Mouse (Mus musculus): ENCODE data around the gene Cd164. TPM values are rescaled to one million over a fixed set of nuclear protein-coding genes. Genes with fewer than 3 reads are reported as not detected.

Gene Cd164
- total RNA-seq, 4 experiments from 2014 or later = 70.1 to 77.8 (median 73.1) TPM

DNA sequence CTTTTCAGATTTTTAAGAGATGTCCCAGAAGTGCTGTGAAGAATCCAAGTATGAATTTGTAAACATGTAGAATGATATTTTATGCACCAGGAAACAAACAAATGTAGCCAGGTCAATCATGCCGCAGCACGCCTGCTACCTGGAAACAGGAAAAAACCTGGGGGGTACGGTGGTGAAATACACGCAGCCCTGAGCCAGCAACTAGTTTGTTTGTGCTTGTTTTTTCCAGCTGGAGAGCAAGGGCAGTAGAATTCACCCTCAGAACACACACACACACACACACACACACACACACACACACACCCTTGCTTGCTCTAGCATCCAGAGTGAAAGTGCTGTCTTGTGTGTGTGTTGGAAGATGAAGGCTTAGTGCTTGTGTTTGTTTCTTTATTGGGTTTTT is 28.1 kb upstream of the Cd164 start:
- DNase-seq (ENCODE audit: low spot score in 2 of 2) = no peak

DNA sequence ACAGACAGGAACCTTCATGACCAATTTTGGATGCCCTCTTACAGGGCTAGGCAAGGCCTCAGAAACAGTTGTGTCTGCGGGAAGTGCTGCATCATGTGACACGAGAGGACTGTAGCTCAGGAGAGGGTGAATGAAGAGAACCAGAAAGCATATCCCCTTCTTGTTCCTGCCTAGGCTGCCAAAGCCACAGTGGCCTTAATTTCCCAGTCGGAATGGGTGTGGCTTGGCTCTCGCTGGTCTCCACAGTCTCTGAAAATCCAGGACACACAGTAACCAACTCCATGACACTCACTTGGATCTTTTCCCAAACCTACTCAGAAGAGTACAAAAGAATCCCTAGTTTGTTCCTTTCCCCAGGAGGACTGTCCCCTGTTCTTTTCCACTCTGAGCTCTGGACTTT is 18.3 kb upstream of the Cd164 start:
- DNase-seq (ENCODE audit: low spot score in 2 of 2) = peak; percentile 25 to 51

DNA sequence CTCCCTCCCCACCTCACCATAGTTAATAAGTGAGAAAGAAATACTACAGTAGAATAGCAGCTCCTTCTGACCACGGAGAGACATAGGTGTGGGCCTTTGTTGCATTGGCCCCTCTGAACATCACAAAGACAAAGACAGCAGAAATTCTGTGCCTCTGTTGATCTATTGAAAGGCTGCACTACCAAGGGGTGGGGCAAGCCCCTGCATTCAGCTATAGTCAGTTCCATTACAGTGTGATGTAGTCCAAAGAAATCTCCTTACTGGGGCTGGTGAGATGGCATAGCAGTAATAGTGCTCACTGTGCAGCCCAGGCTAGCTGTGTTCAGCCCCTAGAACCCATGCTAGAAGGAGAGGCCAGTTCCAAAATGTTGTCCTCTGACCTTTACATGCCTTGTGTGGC is 14.2 kb upstream of the Cd164 start:
- no peak for DNase-seq (ENCODE audit: low spot score in 2 of 2)

DNA sequence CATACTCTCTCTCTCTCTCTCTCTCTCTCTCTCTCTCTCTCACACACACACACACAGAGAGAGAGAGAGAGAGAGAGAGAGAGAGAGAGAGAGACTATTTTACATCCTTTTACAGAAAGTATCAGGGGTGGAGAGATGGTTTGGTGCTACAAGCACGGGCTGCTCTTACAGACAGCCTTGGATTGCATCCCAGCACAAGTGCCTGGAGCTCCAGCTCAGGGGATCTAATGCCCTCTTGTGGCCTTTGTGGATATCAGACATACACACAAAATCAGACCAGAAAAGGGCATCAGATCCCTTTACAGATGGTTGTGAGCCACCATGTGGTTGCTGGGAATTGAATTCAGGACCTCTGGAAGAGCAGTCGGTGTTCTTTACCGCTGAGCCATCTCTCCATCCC is 13.8 kb upstream of the Cd164 start:
- DNase-seq (ENCODE audit: low spot score in 2 of 2) = peak; percentile 57 to 69

DNA sequence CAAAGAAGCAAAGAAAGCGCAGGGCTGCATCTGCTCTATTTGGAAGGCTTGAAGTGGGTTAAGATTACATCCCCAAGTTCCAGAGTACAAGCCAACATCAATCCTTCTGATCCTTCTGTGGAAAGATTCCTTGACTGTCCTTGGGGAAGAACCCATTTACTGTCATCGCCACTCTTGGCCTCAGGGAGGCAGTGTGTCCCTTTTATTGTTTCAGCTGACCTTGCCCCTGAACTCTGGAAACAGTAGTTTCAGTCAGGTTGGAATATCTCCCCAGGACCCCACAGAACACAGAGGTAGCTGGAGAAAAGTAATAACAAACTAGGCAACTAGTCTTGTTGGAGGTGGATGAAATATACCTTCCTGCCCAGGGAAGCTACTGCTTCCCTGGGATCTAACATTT is 10.1 kb upstream of the Cd164 start:
- no peak for DNase-seq (ENCODE audit: low spot score in 2 of 2)

DNA sequence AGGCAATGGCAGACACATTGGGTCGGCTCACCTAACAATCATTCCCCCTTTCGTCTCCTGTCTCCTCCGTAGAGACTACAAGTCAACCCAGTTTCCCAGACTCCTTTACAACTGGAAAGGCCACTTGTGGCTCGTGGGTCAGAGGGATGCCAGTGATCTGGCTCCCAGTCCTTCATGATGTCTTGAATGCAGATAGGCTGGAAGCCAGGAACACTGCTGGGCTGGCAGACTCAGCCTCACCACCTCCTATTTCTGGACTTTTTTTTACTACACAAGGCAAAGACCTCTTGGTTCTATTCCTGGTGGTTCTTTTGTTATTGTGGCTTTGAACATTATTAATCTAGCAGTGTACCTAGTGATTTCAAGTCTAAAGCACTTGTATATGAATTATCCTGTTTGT is 4.9 kb upstream of the Cd164 start:
- no peak for DNase-seq (ENCODE audit: low spot score in 2 of 2)

DNA sequence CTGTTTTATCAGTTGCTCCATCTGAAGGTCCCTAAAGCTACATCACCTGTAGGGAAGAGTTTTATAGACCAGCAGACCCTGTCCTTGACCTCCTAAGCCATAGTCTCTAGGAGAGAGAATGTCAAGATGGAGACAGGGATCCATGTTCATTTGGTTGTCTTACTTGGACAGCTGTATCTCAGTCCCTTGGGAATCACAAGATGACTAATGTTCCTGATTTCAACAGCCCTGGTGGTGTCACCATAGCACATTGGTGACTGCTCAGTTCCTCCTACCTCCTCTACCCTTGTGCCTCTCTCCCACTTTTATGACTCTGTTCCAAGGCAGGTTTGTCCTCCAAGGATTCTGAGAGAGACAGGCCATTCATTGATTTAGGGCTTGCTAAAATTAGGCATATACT is 4.3 kb upstream of the Cd164 start:
- DNase-seq (ENCODE audit: low spot score in 2 of 2) = no peak

DNA sequence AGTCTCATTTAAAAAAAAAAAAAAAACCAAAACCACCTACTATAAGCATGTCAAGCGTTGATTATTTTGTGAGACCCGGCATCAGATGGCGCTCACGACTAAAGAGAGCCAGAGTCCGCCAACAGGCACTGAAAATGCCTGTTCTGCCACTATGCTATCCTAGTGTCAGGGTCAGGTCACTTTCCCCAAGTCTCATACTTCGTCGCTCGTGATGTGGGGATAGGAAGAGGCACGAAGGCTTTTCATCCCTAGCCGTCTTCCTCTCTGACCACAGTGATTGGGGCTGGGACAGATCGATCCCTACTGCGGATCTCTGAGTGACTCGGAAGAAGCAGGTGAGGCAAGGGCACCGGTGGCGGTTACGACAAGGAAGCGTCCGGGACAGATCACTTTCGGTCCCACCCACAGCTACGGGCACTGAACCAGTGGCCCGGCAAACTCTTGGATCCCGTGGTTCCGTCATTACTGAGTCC is 670 bp upstream of the Cd164 start:
- peak; percentile 57 to 62 for DNase-seq (ENCODE audit: low spot score in 2 of 2)

GRCm38 (mm10) chr10:41519640-41520409 is 611 bp downstream of the Cd164 start:
- peak; percentile 24 to 27 for DNase-seq (ENCODE audit: low spot score in 2 of 2)

DNA sequence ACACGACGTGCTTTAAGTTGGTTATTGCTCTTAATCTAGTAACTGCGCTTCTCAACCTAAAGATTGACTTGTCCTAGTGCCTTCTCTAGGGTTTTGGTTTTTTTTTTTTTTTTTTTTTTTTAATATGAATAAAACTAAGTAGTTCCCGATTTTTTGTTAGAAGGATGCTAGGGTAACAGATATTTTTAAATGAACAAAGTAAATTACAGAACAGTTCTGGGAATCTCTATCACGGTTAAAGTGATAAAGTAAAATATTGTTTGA is 1.1 kb downstream of the Cd164 start:
- DNase-seq (ENCODE audit: low spot score in 2 of 2) = no peak

DNA sequence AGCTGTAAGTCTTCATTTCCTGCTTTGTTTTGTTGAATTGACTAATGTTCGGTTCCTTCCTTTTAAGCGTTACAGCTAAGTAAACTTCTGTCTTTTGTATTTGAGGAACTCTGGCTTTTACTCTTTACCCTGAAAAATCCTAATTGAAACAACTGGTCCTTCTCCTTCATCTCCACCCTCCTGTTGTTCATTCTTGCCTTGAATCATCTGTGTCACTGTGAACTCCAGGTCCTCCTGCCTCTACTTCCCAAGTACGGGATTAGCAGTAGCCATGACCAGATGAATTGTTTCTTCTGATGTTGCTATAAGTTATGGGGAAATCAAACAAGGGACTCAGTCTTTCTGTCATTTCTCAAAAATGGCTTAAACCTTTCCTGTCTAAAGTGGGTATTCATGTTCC is 4.2 kb downstream of the Cd164 start:
- no peak for DNase-seq (ENCODE audit: low spot score in 2 of 2)

- DNase-seq (ENCODE audit: low spot score in 2 of 2) = no peak
Observed at GRCm38 (mm10) chr10:41525696-41526095, 6.5 kb downstream of the Cd164 start.

GRCm38 (mm10) chr10:41529972-41530371 is 10.8 kb downstream of the Cd164 start:
- DNase-seq (ENCODE audit: low spot score in 2 of 2) = no peak

DNA sequence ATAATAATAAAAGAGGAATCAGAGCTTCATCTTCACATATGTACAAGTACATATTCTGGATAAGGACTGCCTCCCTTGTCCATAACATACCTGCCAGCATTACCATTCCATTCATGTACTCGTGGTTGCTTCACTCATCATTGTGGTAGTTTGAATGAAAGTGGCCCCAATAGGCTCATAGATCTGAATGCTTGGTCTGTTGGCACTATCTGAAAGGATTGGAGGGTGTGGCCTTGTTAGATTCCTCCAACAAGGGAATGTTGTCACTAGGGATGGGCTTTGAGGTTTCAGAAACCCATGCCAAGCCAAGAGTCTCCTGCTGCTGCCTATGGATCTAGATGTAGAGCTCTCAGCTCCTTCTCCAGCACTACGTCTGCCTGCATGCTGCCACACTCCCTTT is 16.8 kb downstream of the Cd164 start:
- DNase-seq (ENCODE audit: low spot score in 2 of 2) = no peak

DNA sequence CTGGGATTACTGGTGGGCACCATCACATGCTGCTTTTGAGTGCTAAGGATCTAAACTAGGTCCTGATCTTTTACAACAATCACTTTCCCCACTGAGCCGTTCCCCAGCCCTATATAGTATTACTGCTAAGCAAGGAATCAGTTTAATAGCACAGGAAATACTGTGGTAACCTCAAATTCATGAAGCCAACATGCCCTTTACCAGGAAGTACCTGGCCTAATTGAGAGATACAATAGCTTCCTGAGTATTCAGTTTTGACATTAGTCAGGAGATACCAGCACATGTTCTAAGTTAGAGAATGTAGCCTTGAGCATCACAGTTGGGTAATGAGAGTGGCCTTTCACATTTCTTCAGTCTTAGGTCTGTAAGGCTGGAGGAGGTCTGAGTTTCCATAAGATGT is 17.5 kb downstream of the Cd164 start:
- no peak for DNase-seq (ENCODE audit: low spot score in 2 of 2)

GRCm38 (mm10) chr10:41537226-41537982 is 18.2 kb downstream of the Cd164 start:
- no peak for DNase-seq (ENCODE audit: low spot score in 2 of 2)

DNA sequence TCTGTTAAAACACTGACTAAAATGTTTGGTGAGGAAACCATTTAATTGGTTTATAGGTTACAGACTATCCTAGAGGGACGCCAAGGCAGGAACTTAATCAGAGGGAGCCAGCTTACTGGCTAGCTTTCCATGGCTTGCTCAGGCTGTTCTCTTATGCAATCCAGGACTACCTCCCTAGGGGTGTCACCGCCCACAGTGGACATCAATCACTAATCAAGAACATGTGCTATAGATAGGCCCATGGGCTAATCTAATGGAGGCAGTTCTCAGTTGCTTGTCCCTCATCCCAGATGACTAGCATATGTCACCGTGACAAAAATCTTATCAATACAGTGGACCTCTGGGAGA is 18.7 kb downstream of the Cd164 start:
- DNase-seq (ENCODE audit: low spot score in 2 of 2) = no peak

GRCm38 (mm10) chr10:41538986-41539385 is 19.8 kb downstream of the Cd164 start:
- DNase-seq (ENCODE audit: low spot score in 2 of 2) = no peak

GRCm38 (mm10) chr10:41542057-41542456 is 22.8 kb downstream of the Cd164 start:
- DNase-seq (ENCODE audit: low spot score in 2 of 2) = no peak

DNA sequence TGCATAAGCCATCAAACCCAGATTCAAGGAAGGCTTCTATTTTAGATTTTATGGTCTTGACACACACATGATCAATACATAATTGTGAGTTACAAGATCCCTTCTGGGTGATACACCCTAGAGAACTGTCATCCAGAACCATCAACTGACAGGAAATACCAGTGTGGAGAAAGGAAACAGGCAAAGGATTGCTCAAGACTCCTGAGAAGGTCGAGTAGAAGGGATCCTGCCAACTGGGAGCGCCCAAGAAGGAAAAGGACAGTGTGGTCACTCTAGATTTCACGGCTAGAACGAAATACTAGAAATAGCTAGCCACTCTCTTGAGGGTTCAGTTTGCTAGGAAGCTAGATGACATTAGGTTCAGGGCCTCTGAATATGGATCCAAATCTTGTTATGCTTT is 24.2 kb downstream of the Cd164 start:
- no peak for DNase-seq (ENCODE audit: low spot score in 2 of 2)

- no peak for DNase-seq (ENCODE audit: low spot score in 2 of 2)
Observed at GRCm38 (mm10) chr10:41543844-41544243, 24.6 kb downstream of the Cd164 start.

DNA sequence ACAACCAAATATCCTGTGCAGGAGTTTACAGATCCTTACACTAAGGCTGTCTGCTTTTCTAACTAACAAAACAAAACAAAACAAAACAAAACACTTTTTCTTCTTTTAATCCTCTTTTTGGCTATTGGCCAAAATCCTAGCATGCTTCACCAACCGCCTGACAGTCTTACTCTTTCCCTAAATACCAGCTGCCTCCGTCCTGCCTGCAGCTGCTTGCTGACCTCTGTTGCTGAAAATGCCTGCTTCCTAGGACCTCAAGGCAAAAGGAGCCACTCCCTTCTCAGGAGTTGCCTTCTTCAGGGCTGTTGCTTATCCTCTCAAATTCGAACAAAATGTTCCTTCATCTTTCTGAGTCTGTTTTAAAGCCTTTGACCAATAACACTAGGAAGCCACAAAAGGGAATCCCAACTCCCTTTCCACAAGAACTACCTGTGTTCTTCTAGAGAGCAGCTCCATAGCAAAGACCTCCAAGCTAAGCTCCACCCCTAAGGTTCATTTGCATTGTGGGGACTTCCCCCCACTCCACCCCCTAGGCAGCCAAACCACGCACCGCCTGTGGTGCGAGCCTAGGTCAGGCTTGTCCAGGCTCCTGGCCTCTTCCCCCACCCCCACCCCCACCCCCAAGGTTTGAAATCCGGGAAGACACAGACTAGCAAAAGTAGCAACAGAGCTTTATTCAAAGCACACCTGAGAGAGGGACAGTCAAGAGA is 25.4 kb downstream of the Cd164 start:
- DNase-seq (ENCODE audit: low spot score in 2 of 2) = no peak
